Mouse (Mus musculus) stomach, postnatal 0 days (tissue): Measurements from ENCODE around the gene Wwc1. TPM values are rescaled to one million over a fixed set of nuclear protein-coding genes. Genes with fewer than 3 reads are reported as not detected.
"Not testable (repeated sequence)": the region's sequence is repeated elsewhere in the genome, so short reads cannot be mapped to it uniquely, and the experiment has no call there.

Experiments used
- ATAC-seq: fragments of 200-750 bp; cut with Nextera tagmentation; 2 replicates; pipeline ENCODE4 v1.8.0; 2017; ENCODE audit not compliant: low FRiP score, low TSS enrichment
- DNase-seq: peaks from one replicate; pipeline ENCODE4 v3.0.0-alpha.2; 2016; ENCODE audit warnings: low spot score
- H3K27ac ChIP-seq: fragments of 300-500 bp; sonication (generic); replicated peaks from 2 replicates; pipeline ENCODE4 v1.5.1; 2014; ENCODE audit warnings: mild to moderate bottlenecking, control low read depth
- H3K27me3 ChIP-seq: fragments of 300-500 bp; sonication (generic); 2 replicates; pipeline ENCODE4 v1.6.1; 2014; ENCODE audit warnings: low read length; ENCODE audit not compliant: control insufficient read depth, insufficient read depth
- H3K36me3 ChIP-seq: fragments of 300-500 bp; sonication (generic); 2 replicates; pipeline ENCODE4 v1.6.1; 2014; ENCODE audit warnings: low read length, mixed read lengths; ENCODE audit not compliant: control insufficient read depth, insufficient read depth
- H3K4me1 ChIP-seq: fragments of 300-500 bp; sonication (generic); replicated peaks from 2 replicates; pipeline ENCODE4 v1.6.1; 2014; ENCODE audit warnings: antibody characterized with exemption; ENCODE audit not compliant: control insufficient read depth, insufficient read depth
- H3K4me2 ChIP-seq: fragments of 300-500 bp; sonication (generic); replicated peaks from 2 replicates; pipeline ENCODE4 v1.6.1; 2014; ENCODE audit warnings: low read depth, mild to moderate bottlenecking, control low read depth, moderate library complexity
- H3K4me3 ChIP-seq: fragments of 300-500 bp; sonication (generic); 2 replicates; pipeline ENCODE4 v1.5.1; 2014; ENCODE audit warnings: low read depth, low read length, control low read depth
- H3K9ac ChIP-seq: fragments of 300-500 bp; sonication (generic); 2 replicates; pipeline ENCODE4 v1.6.1; 2014; ENCODE audit warnings: mild to moderate bottlenecking, low read length, control low read depth, mixed read lengths
- H3K9me3 ChIP-seq: fragments of 300-500 bp; sonication (generic); 2 replicates; pipeline ENCODE4 v1.6.1; 2016; ENCODE audit warnings: low read length; ENCODE audit not compliant: control insufficient read depth
- CTCF ChIP-seq: IDR thresholded peaks from 2 replicates; pipeline ENCODE4 v1.5.1; 2016; ENCODE audit warnings: antibody characterized with exemption, low read depth, mild to moderate bottlenecking, moderate library complexity
- EP300 ChIP-seq: optimal IDR thresholded peaks from 2 replicates; pipeline ENCODE3; 2016; ENCODE audit warnings: antibody characterized with exemption
- WGBS: fragments of 180-500 bp; shearing (Covaris S2); extraction: QIAGEN DNeasy Blood & Tissue Kit; methylation state at CpG from one replicate; pipeline ENCODE4 v1.1.7; 2014; 5-methylcytosine and 5-hydroxymethylcytosine counted together
- polyA plus RNA-seq: library from polyadenylated mRNA; unstranded; fragments of >200 nt; fragmentation: Nextera tagmentation; extraction: Ambion mirVana; gene quantifications from 2 replicates; pipeline ENCODE4 v1.2.1, GENCODE M21; 2015

Wwc1 gene
- polyA plus RNA-seq, 1 experiment from 2014 or later = 7.8 TPM

DNA sequence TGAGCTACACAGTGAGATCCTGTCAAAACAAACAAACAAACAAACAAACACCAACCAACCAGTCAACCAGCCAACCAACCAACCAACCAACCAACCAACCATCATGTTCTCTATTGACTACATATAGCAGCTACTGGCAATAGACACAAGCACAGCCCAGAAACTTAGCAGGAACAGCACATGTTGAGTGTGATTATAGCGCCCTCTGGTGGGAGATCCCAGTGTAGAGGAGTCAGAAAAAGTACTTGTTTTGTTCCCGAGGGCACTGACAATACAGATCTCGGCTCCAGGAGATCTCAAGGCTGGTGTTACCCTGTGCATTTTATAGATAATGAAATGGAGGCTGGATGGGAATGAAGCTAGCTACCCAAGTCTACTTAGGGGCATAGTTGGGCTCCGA lies 127.6 kb downstream of the Wwc1 start:
- no peaks in the 10 kb centered on the region for H3K36me3 ChIP-seq
- no peaks in the 10 kb centered on the region for H3K9me3 ChIP-seq
- H3K4me1 ChIP-seq = no peaks in the 10 kb centered on the region
- H3K27ac ChIP-seq = no peak overlapping the region
- H3K4me2 ChIP-seq = no peak overlapping the region
- no peaks in the 10 kb centered on the region for H3K27me3 ChIP-seq
- ATAC-seq (no peak), DNase-seq (peak; percentile 28)
- H3K4me3 ChIP-seq = no peak overlapping the region
- no peak overlapping the region for H3K9ac ChIP-seq
- TF ChIP-seq CTCF = peak; percentile 70
- TF ChIP-seq EP300 = no peak
- 58% methylated on average over 4 of the region's 4 CpGs for WGBS

DNA sequence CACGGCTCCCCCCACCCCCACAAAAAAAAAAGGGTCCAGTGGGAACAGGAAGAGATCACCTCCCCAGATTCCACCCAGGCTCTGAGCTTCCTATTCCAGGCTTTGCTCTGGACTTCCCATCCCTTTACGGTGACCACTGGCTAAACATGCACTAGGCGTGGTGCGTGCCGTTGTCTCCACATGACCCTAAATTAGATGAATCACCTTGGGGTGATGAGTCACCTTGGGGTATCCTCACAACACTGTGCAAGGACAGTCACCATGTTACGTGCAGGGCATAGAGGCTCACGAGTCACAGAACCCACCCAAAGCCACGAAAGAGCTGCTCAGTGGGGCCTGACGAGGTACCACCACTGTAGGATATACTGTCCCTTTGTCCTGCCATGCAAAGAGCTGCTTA lies 136.0 kb downstream of the Wwc1 start:
- 81% methylated on average over 9 of the region's 9 CpGs for WGBS
- ATAC-seq (0 out of 2 replicates have a peak, but pooled peaks have one; percentile 22), DNase-seq (no peak)
- Histone ChIP-seq H3K4me3 (no peak overlapping the region), H3K4me1 (no peaks in the 10 kb centered on the region), H3K9ac (no peak overlapping the region), H3K27ac (no peak overlapping the region), H3K27me3 (no peaks in the 10 kb centered on the region), H3K9me3 (no peaks in the 10 kb centered on the region), H3K4me2 (no peak overlapping the region), H3K36me3 (no peaks in the 10 kb centered on the region)
- no peak for TF ChIP-seq EP300
- no peak for TF ChIP-seq CTCF

DNA sequence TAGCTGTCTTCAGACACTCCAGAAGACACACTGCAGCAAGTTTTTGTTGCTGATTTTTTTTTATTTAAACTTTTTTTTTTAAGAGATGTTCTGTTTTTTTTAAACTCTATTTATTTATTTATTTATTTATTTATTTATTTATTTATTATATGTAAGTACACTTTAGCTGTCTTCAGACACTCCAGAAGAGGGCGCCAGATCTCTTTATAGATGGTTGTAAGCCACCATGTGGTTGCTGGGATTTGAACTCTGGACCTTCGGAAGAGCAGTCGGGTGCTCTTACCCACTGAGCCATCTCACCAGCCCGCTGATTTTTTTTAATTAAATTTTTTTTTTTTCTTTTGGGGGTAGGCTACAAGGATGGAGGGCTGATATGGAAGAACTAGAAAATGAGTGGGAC lies 137.8 kb downstream of the Wwc1 start:
- TF ChIP-seq CTCF = 0 out of 2 replicates have a peak, but pooled peaks have one; percentile 12
- H3K4me1 ChIP-seq, H3K9ac ChIP-seq, DNase-seq, H3K36me3 ChIP-seq, H3K4me3 ChIP-seq, H3K9me3 ChIP-seq, H3K27ac ChIP-seq, H3K4me2 ChIP-seq, ATAC-seq, H3K27me3 ChIP-seq: not testable (repeated sequence)
- WGBS = 90% methylated on average over 4 of the region's 4 CpGs

DNA sequence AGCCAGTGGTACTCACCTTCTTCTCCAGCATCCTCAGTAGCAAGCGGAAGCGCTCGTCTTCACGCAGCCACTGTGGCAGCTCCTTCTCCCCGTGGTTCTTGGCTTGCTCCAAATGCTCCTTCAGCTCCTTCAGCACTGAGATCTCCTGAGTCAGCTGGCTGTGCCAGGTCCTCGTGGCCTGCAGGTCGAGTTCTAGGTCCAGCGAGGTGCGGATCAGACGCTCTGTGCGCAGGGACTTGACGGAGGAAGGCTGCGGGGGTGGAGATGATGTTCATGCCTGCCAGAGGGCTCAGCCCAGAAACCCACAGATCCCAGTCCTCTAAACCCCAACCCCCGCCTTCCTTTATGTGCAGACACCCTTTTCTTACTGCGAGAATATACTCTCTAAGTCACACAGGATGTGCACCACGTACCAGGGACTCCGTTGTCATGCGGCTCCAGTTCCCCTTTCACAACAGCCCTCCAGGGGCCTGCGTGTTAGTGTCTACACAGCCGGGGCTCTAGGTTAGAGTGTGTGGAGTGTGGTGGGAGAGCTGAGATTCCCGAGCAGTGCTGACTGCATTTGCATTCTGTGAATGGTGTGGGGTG lies 138.5 kb downstream of the Wwc1 start:
- no peak for DNase-seq
- Histone ChIP-seq H3K4me1 (no peaks in the 10 kb centered on the region), H3K4me2 (no peak overlapping the region)

DNA sequence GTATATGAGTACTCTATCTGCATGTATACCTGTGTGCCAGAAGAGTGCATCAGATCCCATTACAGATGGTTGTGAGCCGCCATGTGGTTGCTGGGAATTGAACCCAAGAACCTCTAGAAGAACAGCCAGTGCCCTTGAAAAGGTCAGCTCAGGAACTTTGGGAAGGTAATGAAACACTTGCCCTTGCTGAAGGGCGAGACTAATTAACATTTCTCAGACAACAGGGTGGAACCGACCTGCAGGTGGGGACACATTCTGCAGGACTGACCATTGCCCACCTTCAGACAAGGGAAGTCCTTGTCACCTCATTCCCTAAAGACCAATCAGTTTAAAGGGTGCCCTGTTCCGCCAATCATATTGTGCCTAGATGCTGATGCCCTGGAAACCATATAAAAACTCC lies 139.5 kb downstream of the Wwc1 start:
- H3K27ac ChIP-seq, H3K4me2 ChIP-seq, H3K36me3 ChIP-seq, ATAC-seq, H3K4me1 ChIP-seq, H3K9ac ChIP-seq, DNase-seq, H3K9me3 ChIP-seq, H3K27me3 ChIP-seq, H3K4me3 ChIP-seq: not testable (repeated sequence)
- WGBS = 85% methylated on average over 4 of the region's 4 CpGs

More for the DNA sequence above, 138.5 kb downstream of the Wwc1 start:
- H3K9me3 ChIP-seq = no peaks in the 10 kb centered on the region
- H3K27ac ChIP-seq = no peak overlapping the region
- no peaks in the 10 kb centered on the region for H3K27me3 ChIP-seq
- WGBS = 91% methylated on average over 21 of the region's 21 CpGs
- H3K36me3 ChIP-seq = no peaks in the 10 kb centered on the region
- ATAC-seq = no peak
- H3K4me3 ChIP-seq = no peak overlapping the region
- H3K9ac ChIP-seq = no peak overlapping the region
- TF ChIP-seq CTCF (no peak), EP300 (no peak)

DNA sequence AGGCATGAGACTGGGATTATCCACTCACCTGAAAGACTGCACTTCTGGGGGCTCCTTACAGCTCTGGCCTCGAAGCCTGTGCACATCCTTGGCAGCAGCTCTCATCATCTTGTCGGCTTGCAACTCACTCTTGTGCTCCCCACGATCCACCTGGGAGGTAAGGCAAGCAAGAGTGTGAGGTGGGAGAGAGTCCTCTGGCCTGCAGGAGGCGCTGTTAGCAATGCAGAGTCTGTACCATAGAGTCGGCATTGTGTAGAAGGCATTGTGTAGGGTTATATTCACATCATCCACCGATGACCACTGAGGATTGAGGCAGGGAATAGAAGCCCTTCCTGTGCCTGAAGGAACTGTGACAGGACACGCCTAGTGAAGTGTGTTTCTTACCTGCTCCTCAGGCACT lies 140.0 kb downstream of the Wwc1 start:
- 80% methylated on average over 7 of the region's 7 CpGs for WGBS
- H3K4me1 ChIP-seq = no peaks in the 10 kb centered on the region
- peak; percentile 63 for TF ChIP-seq CTCF
- no peak for TF ChIP-seq EP300
- no peaks in the 10 kb centered on the region for H3K9me3 ChIP-seq
- no peak overlapping the region for H3K4me2 ChIP-seq
- no peak overlapping the region for H3K4me3 ChIP-seq
- no peaks in the 10 kb centered on the region for H3K27me3 ChIP-seq
- H3K27ac ChIP-seq = no peak overlapping the region
- ATAC-seq = no peak
- H3K36me3 ChIP-seq = no peaks in the 10 kb centered on the region
- peak; percentile 34 for DNase-seq
- H3K9ac ChIP-seq = no peak overlapping the region
